Mouse (Mus musculus) stomach, embryonic 16.5 days (tissue): Measurements from ENCODE around the gene Mthfsl. TPM values are rescaled to one million over a fixed set of nuclear protein-coding genes. Genes with fewer than 3 reads are reported as not detected.
"Not testable (repeated sequence)": the region's sequence is repeated elsewhere in the genome, so short reads cannot be mapped to it uniquely, and the experiment has no call there.

ENCODE experiments used
- ATAC-seq: fragments of 200-750 bp; cut with Nextera tagmentation; 2 replicates; pipeline ENCODE4 v1.8.0; 2017; ENCODE audit warnings: moderate number of reproducible peaks, moderate TSS enrichment; ENCODE audit not compliant: insufficient read depth, low FRiP score
- H3K27ac ChIP-seq: fragments of 300-500 bp; sonication (generic); 2 replicates; pipeline ENCODE4 v1.5.1; 2014; ENCODE audit warnings: low read length
- H3K27me3 ChIP-seq: fragments of 300-500 bp; sonication (generic); 2 replicates; pipeline ENCODE4 v1.6.1; 2014; ENCODE audit warnings: low read length, control low read depth, mixed read lengths; ENCODE audit not compliant: control insufficient read depth, insufficient read depth
- H3K36me3 ChIP-seq: fragments of 300-500 bp; sonication (generic); 2 replicates; pipeline ENCODE4 v1.6.1; 2014; ENCODE audit warnings: low read length; ENCODE audit not compliant: control insufficient read depth, insufficient read depth
- H3K4me1 ChIP-seq: fragments of 300-500 bp; sonication (generic); 2 replicates; pipeline ENCODE4 v1.6.1; 2014; ENCODE audit warnings: low read length, control low read depth, mixed read lengths; ENCODE audit not compliant: control insufficient read depth, insufficient read depth
- H3K4me2 ChIP-seq: fragments of 300-500 bp; sonication (generic); 2 replicates; pipeline ENCODE4 v1.6.1; 2014; ENCODE audit warnings: low read depth, low read length, mixed read lengths
- H3K4me3 ChIP-seq: fragments of 300-500 bp; sonication (generic); replicated peaks from 2 replicates; pipeline ENCODE4 v1.5.1; 2014; ENCODE audit warnings: mild to moderate bottlenecking, low read length
- H3K9ac ChIP-seq: fragments of 300-500 bp; sonication (generic); 2 replicates; pipeline ENCODE4 v1.6.1; 2014; ENCODE audit warnings: low read length
- H3K9me3 ChIP-seq: fragments of 300-500 bp; sonication (generic); replicated peaks from 2 replicates; pipeline ENCODE4 v1.6.1; 2016; ENCODE audit warnings: low read length, control low read depth; ENCODE audit not compliant: control insufficient read depth
- WGBS: fragments of 180-500 bp; shearing (Covaris S2); extraction: QIAGEN DNeasy Blood & Tissue Kit; methylation state at CpG from one replicate; pipeline ENCODE4 v1.1.7; 2014; 5-methylcytosine and 5-hydroxymethylcytosine counted together
- polyA plus RNA-seq: library from polyadenylated mRNA; unstranded; fragments of >200 nt; fragmentation: Nextera tagmentation; extraction: Ambion mirVana; gene quantifications from 2 replicates; pipeline ENCODE4 v1.2.1, GENCODE M21; 2015

Mthfsl gene
- polyA plus RNA-seq, 1 experiment from 2014 or later = 37.8 TPM

DNA sequence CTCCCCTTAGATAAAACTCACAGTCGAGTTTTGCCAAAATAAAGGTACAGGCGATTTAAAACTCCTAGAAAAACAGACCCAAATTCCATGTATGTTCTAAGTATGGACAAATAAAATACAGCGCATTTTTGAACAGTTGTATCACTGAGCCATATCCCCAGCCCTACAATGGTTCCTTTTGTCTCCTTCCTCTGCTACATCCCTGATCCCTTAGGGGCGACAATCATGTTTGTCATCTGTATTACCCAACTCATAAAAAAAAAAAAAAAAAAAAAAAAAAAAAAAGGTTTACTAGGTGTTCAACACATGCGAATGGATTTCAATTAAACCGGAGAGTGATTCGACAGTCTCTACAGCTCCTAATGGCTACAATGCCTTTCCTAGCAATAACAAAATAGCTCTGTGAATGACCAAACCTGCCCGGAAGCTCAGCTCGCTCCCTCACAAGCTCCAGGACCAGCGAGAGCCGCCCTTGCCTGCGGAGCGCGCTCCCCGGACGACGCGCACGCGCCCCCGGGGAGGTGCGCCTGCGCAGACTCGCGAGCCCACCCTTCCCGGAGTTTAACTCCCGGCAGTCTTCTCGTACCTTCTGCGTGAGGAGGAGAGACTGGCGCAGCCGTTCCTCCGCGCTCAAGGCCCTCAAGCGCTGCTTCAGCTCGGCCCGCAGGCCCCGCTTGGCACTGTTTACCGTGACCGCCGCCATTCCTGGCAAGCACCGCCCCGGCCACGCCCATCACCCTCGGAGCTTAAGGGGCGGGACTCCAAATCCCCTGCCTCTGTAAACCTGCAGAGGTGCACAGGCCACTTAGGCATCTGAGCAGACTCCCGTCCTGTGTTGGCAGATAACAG, 799 bp downstream of the Mthfsl start:
- 16% methylated on average over 21 of the region's 46 CpGs for WGBS
- H3K4me1 ChIP-seq, H3K27me3 ChIP-seq, H3K9me3 ChIP-seq, H3K36me3 ChIP-seq, H3K27ac ChIP-seq: not testable (repeated sequence)
- H3K4me3 ChIP-seq = peak overlapping the region; percentile 40
- peak overlapping the region; percentile 35; the same call in 1 of the 2 replicates for H3K9ac ChIP-seq
- peak; percentile 94 for ATAC-seq
- H3K4me2 ChIP-seq = peak overlapping the region; percentile 47

DNA sequence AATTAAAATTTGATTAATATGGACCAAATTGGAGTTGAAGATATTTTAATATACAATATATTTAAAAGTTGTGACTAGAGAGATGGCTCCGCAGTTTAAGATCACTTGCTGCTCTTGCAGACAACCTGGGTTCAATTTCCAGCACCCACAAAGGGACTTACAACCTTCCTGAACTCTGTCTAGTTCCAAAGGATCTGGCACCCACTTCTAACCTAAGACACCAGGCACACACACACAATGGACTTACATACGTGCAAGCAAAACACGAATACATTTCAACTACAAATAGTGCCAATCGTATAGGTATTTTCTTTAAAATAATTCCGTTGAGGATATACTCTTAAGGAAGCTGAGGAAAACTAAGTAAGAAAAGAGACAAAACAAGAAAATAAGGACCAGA, 1.5 kb downstream of the Mthfsl start:
- H3K9me3 ChIP-seq, H3K27me3 ChIP-seq, H3K36me3 ChIP-seq, H3K9ac ChIP-seq, ATAC-seq, H3K4me1 ChIP-seq, H3K4me3 ChIP-seq, H3K27ac ChIP-seq: not testable (repeated sequence)
- 72% methylated on average over 4 of the region's 5 CpGs for WGBS
- 0 out of 2 replicates have a peak overlapping the region, but pooled peaks have one; percentile 47 for H3K4me2 ChIP-seq

DNA sequence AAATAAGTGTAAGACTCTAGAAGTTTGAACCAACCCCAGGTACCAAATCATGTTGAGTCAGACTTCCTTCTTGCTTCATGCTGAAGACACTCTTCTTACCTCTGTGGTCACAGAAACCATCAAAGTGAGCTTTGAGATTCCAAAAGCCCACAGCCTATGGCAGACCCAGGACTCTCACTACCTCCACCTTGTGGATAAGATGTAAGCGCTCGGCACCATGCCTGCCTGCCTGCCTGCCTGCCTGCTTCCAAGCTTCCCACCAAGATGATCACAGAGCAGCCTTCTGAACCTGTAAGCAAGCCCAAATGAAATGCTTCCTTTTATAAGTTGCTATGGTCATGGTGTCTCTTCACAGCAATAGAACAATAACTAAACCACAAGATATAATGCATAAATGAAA, 2.0 kb downstream of the Mthfsl start:
- not testable (repeated sequence) for H3K4me1 ChIP-seq, H3K4me2 ChIP-seq

DNA sequence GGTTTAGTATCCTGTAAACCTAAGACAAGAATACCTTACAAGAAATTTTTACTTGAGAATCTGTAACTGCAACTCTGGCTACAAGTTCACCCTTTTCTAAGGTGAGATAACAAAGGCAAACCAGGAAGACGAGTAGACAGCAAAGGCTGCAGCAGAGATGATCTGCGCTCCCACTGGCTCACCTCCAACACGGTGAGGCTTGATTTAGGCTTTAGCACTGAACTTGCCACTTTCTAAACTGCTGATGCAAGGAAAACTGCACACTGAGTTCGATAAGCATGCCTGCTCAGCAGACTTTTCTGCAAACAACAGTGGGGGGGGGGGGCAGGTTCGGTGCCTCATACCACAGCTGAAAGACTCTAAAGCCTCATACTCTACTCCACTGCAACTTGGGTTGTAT, 5.6 kb downstream of the Mthfsl start:
- H3K4me2 ChIP-seq, H3K4me3 ChIP-seq, H3K4me1 ChIP-seq, H3K9me3 ChIP-seq, ATAC-seq, H3K27ac ChIP-seq, H3K36me3 ChIP-seq, H3K9ac ChIP-seq, H3K27me3 ChIP-seq: not testable (repeated sequence)
- 80% methylated on average over 5 of the region's 5 CpGs for WGBS

More for the DNA sequence above, 2.0 kb downstream of the Mthfsl start:
- H3K4me3 ChIP-seq, ATAC-seq, H3K9me3 ChIP-seq, H3K36me3 ChIP-seq, H3K9ac ChIP-seq, H3K27ac ChIP-seq, H3K27me3 ChIP-seq: not testable (repeated sequence)
- WGBS = 34% methylated on average over 2 of the region's 2 CpGs

DNA sequence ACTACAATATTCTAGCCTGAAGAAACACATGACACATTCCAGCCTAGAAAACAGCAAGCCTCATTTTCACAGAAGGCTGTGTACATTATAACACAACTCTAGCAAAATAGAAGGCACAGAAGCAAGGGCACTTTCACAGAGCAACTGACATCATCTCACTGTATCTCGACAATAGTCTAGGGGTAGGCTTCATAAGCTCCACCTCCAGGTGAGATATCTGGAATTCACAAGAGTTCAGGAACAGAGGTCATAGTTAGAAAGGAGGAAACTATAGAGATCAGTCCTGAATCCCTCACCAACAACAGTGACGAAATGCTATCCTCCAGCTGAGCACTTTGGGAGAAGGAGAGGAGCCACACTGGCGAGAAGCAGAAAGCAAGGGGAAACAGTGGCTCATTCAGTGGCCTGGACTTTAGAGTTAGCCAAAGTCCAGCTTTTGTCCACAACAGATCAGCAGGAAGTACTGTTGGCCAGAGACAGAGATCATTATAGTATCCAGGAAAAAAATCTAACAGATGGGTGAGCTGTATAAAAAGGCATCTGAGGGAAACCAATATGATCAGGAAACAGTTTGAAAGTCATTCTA, 7.8 kb downstream of the Mthfsl start:
- H3K9ac ChIP-seq, H3K9me3 ChIP-seq, H3K4me1 ChIP-seq, ATAC-seq, H3K4me3 ChIP-seq, H3K4me2 ChIP-seq, H3K27me3 ChIP-seq, H3K36me3 ChIP-seq, H3K27ac ChIP-seq: not testable (repeated sequence)
- WGBS = 69% methylated on average over 3 of the region's 3 CpGs

DNA sequence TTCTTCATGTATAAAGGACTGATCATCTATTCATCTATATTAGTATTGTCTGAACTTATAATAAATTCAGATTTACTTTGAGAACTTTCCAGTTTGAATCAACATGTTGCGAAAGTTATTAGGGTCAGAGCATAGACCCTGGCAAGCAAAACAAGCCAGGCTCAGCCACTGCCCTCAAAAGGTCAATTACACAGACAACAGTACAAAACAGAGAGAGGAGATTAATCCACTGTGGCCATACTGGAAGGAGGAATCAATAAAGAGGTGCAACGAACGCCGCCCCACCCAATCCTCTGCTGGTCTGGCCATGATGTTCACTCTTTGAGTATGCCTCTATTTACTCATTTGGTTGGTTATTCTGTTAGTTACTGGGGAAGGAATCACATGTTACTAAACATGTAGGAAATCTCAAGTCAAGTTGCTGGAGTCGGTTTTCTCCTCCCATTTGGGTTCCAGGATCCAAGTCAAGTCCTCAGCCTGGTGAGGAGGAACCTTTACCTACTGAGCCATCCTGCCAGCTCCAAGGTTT, 9.1 kb downstream of the Mthfsl start:
- H3K36me3 ChIP-seq = not testable (repeated sequence)

DNA sequence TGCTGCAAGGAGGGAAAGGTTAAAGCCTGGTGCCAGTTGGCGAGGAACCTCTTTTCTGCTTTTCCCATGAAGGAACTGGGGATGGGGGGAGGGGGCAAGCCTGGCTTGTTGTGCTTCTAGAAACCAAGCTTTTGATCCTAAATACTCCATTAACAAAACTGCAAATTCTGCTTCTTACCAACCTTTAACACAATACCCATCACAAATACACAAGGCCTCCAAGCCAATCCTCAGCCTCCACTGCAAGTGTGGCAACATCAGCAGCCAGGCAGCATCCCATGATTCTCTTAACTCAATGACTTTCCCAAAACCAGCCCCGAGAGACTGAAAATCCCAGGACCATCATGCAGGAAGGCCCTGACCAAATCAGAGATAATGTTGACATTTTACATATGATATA, 9.7 kb downstream of the Mthfsl start:
- WGBS = 87% methylated on average over 2 of the region's 2 CpGs
- H3K4me3 ChIP-seq, H3K9ac ChIP-seq: not testable (repeated sequence)

More for the DNA sequence above, 9.1 kb downstream of the Mthfsl start:
- not testable (repeated sequence) for H3K9me3 ChIP-seq, H3K27me3 ChIP-seq, H3K4me3 ChIP-seq, H3K27ac ChIP-seq, H3K9ac ChIP-seq, H3K4me1 ChIP-seq, ATAC-seq, H3K4me2 ChIP-seq
- WGBS = 88% methylated on average over 4 of the region's 5 CpGs

DNA sequence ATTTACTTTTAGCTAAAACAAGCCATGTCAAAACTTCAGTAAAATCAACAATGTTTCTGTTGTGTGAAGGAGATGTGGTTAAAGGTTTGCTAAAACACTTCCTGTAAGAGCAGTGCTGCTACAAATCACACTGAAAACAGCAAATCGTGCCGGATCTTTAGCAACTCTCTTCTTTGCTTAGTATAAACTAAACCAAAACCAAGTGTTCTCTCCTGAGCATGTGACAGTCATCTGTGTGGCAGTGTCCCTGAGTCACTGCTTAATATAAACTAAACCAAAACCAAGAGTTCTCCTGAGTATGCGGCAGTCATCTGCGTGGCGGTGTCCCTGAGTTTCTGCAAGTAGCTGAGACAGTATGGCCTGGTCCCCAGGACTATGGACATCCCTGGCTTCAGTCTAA, 10.3 kb downstream of the Mthfsl start:
- H3K9ac ChIP-seq, H3K4me2 ChIP-seq, H3K4me1 ChIP-seq, H3K27me3 ChIP-seq, H3K9me3 ChIP-seq, ATAC-seq, H3K27ac ChIP-seq, H3K4me3 ChIP-seq, H3K36me3 ChIP-seq: not testable (repeated sequence)
- WGBS = 68% methylated on average over 5 of the region's 5 CpGs

More for the DNA sequence above, 9.7 kb downstream of the Mthfsl start:
- not testable (repeated sequence) for H3K27me3 ChIP-seq, H3K36me3 ChIP-seq, ATAC-seq, H3K4me1 ChIP-seq, H3K9me3 ChIP-seq, H3K4me2 ChIP-seq, H3K27ac ChIP-seq

DNA sequence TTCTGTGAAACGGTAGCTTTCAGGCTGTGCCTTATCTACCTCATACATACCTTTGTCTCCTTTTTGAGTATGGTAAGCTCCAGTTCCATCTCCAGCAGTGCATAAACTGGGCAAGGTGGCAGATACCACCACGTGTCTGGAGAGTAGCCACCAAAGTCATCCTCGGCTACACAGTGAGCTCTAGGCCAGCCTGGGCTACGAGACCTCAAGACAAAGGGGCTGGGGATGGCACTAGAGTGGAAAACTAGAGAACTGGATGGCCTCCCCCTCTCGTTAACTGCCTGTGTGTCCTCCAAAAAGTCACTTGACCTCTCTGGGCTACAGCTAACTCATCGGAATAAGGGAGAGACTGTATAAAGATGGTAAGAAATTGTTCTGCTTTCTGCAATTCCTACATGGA, 10.8 kb downstream of the Mthfsl start:
- Histone ChIP-seq H3K4me3 (no peak overlapping the region), H3K36me3 (no peaks in the 10 kb centered on the region), H3K27ac (no peak overlapping the region), H3K9ac (no peak overlapping the region), H3K4me2 (no peak overlapping the region), H3K27me3 (no peaks in the 10 kb centered on the region), H3K4me1 (no peaks in the 10 kb centered on the region), H3K9me3 (no peaks in the 10 kb centered on the region)
- no peak for ATAC-seq
- 83% methylated on average over 6 of the region's 6 CpGs for WGBS
